Mouse (Mus musculus): Measurements from ENCODE around the gene A830005F24Rik. TPM values are rescaled to one million over a fixed set of nuclear protein-coding genes. Genes with fewer than 3 reads are reported as not detected.
A peak's percentile ranks its signal among the peaks of the same experiment; 100 is the strongest.

A830005F24Rik gene
- total and polyA plus RNA-seq, 3 experiments = 0.70 to 0.73 TPM; not detected in 1

- DNase-seq (ENCODE audit: low read depth, low spot score) = no peak
- peak overlapping the region; percentile 95 for H3K9ac ChIP-seq (ENCODE audit: control insufficient read depth, low read depth, low read length, poor library complexity, severe bottlenecking)
- H3K4me3 ChIP-seq (ENCODE audit: control insufficient read depth in 1 of 2, insufficient read depth in 1 of 2, low read depth in 2 of 2, low read length in 2 of 2) = peak overlapping the region; percentile 27 to 86; a peak in 3 of 4 replicates
- TF ChIP-seq TCF12 (IDR thresholded peaks at IDR 0.05; ENCODE audit: low read depth, low read length) = no peak
- no peak for TF ChIP-seq USF2 (IDR thresholded peaks at IDR 0.05; ENCODE audit: borderline replicate concordance in 1 of 2, insufficient read depth in 1 of 2, low read depth in 1 of 2, low read length in 2 of 2)
- no peak for TF ChIP-seq EP300 (IDR thresholded peaks at IDR 0.05; ENCODE audit: low read depth in 1 of 2, low read length in 2 of 2)
- no peak for TF ChIP-seq SMC3 (IDR thresholded peaks at IDR 0.05; ENCODE audit: low read depth, low read length)
- no peak for TF ChIP-seq MXI1 (IDR thresholded peaks at IDR 0.05; ENCODE audit: low read depth, low read length)
- no peak for TF ChIP-seq BHLHE40 (IDR thresholded peaks at IDR 0.05; ENCODE audit: borderline replicate concordance, low read depth, low read length)
- TF ChIP-seq NRF1 (IDR thresholded peaks at IDR 0.05; ENCODE audit: insufficient read depth, low read depth, low read length, poor library complexity, severe bottlenecking) = no peak
- TF ChIP-seq JUND (IDR thresholded peaks at IDR 0.05; ENCODE audit: low read depth, low read length) = no peak
- TF ChIP-seq MAZ (IDR thresholded peaks at IDR 0.05; ENCODE audit: low read depth, low read length) = no peak
- TF ChIP-seq HCFC1 (IDR thresholded peaks at IDR 0.05; ENCODE audit: low read depth, low read length) = no peak
- no peak for TF ChIP-seq POLR2A (IDR thresholded peaks at IDR 0.05; ENCODE audit: control insufficient read depth in 1 of 2, insufficient read depth in 1 of 2, low read depth in 1 of 2, low read length in 2 of 2, poor library complexity in 1 of 2)
- no peak for TF ChIP-seq SIN3A (IDR thresholded peaks at IDR 0.05; ENCODE audit: low read length)
- TF ChIP-seq ZC3H11A (IDR thresholded peaks at IDR 0.05; ENCODE audit: low read depth, low read length) = no peak
- no peak for TF ChIP-seq ETS1 (IDR thresholded peaks at IDR 0.05; ENCODE audit: low read depth, low read length)
- no peak for TF ChIP-seq ZNF384 (IDR thresholded peaks at IDR 0.05; ENCODE audit: low read depth, low read length)
- no peak for TF ChIP-seq POLR2AphosphoS5 (IDR thresholded peaks at IDR 0.05; ENCODE audit: borderline replicate concordance, low read depth, low read length)
- TF ChIP-seq MEF2A (IDR thresholded peaks at IDR 0.05; ENCODE audit: extremely low read depth, insufficient replicate concordance, low read depth, low read length, poor library complexity, severe bottlenecking) = no peak
- TF ChIP-seq MYB (IDR thresholded peaks at IDR 0.05; ENCODE audit: low read depth, low read length) = no peak
- TF ChIP-seq CHD1 (IDR thresholded peaks at IDR 0.05; ENCODE audit: low read depth, low read length) = no peak; the same call in 1 of the 2 replicates
- peaks cover under 1 to 58% of the 10 kb centered on the region in 2 experiments; a peak in 3 of 4 replicates for H3K36me3 ChIP-seq (ENCODE audit: control insufficient read depth in 1 of 2, insufficient read depth in 2 of 2, low read length in 2 of 2)
- no peaks in the 10 kb centered on the region for H3K27me3 ChIP-seq (ENCODE audit: control insufficient read depth in 1 of 2, insufficient read depth in 2 of 2, low read length in 2 of 2)
- H3K27ac ChIP-seq (ENCODE audit: control insufficient read depth, low read depth, low read length) = no peak overlapping the region
- H3K4me1 ChIP-seq (ENCODE audit: control insufficient read depth in 1 of 2, insufficient read depth in 2 of 2, low read length in 2 of 2) = peaks cover 26 to 39% of the 10 kb centered on the region in 2 experiments
- no peaks in the 10 kb centered on the region for H3K9me3 ChIP-seq (replicated peaks; ENCODE audit: insufficient read depth, low read length)
- H3K79me2 ChIP-seq (ENCODE audit: control insufficient read depth, insufficient read depth, low read length, poor library complexity) = peaks cover 50% of the 10 kb centered on the region
These were observed 31.0 kb downstream of the A830005F24Rik start for GRCm38 (mm10) chr13:48544391-48544790.

GRCm38 (mm10) chr13:48544867-48545266 is 31.5 kb downstream of the A830005F24Rik start:
- TF ChIP-seq POLR2A (IDR thresholded peaks at IDR 0.05; ENCODE audit: control insufficient read depth in 1 of 2, insufficient read depth in 1 of 2, low read depth in 1 of 2, low read length in 2 of 2, poor library complexity in 1 of 2) = no peak
- no peak for TF ChIP-seq CHD2 (IDR thresholded peaks at IDR 0.05; ENCODE audit: low read length)
- TF ChIP-seq HCFC1 (IDR thresholded peaks at IDR 0.05; ENCODE audit: low read depth, low read length) = no peak
- no peak for TF ChIP-seq GATA1 (IDR thresholded peaks at IDR 0.05; ENCODE audit: low read depth, low read length)
- TF ChIP-seq MEF2A (IDR thresholded peaks at IDR 0.05; ENCODE audit: extremely low read depth, insufficient replicate concordance, low read depth, low read length, poor library complexity, severe bottlenecking) = no peak
- TF ChIP-seq MAFK (IDR thresholded peaks at IDR 0.05; ENCODE audit: borderline replicate concordance, low read depth, low read length) = no peak
- TF ChIP-seq POLR2AphosphoS5 (IDR thresholded peaks at IDR 0.05; ENCODE audit: borderline replicate concordance, low read depth, low read length) = no peak
- TF ChIP-seq SIN3A (IDR thresholded peaks at IDR 0.05; ENCODE audit: low read length) = no peak
- no peak for TF ChIP-seq MAZ (IDR thresholded peaks at IDR 0.05; ENCODE audit: low read depth, low read length)
- no peak for TF ChIP-seq EP300 (IDR thresholded peaks at IDR 0.05; ENCODE audit: low read depth in 1 of 2, low read length in 2 of 2)
- no peak for TF ChIP-seq UBTF (IDR thresholded peaks at IDR 0.05; ENCODE audit: borderline replicate concordance, insufficient read depth, low read depth, low read length)
- no peak for TF ChIP-seq NRF1 (IDR thresholded peaks at IDR 0.05; ENCODE audit: insufficient read depth, low read depth, low read length, poor library complexity, severe bottlenecking)
- no peak for TF ChIP-seq ZMIZ1 (IDR thresholded peaks at IDR 0.05; ENCODE audit: low read depth, low read length)
- no peak for TF ChIP-seq MYC (IDR thresholded peaks at IDR 0.05; ENCODE audit: low read depth, low read length)
- TF ChIP-seq CHD1 (IDR thresholded peaks at IDR 0.05; ENCODE audit: low read depth, low read length) = no peak
- TF ChIP-seq MYB (IDR thresholded peaks at IDR 0.05; ENCODE audit: low read depth, low read length) = no peak
- no peak for TF ChIP-seq RCOR1 (IDR thresholded peaks at IDR 0.05; ENCODE audit: low read depth, low read length)
- no peak for TF ChIP-seq TCF12 (IDR thresholded peaks at IDR 0.05; ENCODE audit: low read depth, low read length)
- H3K36me3 ChIP-seq (ENCODE audit: control insufficient read depth in 1 of 2, insufficient read depth in 2 of 2, low read length in 2 of 2) = peaks cover 0 to 54% of the 10 kb centered on the region in 2 experiments; a peak in 3 of 4 replicates
- H3K9ac ChIP-seq (ENCODE audit: control insufficient read depth, low read depth, low read length, poor library complexity, severe bottlenecking) = peak overlapping the region; percentile 95
- peak overlapping the region; percentile 86 to 91 for H3K4me3 ChIP-seq (ENCODE audit: control insufficient read depth in 1 of 2, insufficient read depth in 1 of 2, low read depth in 2 of 2, low read length in 2 of 2)
- DNase-seq (ENCODE audit: low read depth, low spot score) = no peak
- no peaks in the 10 kb centered on the region for H3K27me3 ChIP-seq (ENCODE audit: control insufficient read depth in 1 of 2, insufficient read depth in 2 of 2, low read length in 2 of 2)
- H3K4me1 ChIP-seq (ENCODE audit: control insufficient read depth in 1 of 2, insufficient read depth in 2 of 2, low read length in 2 of 2) = peaks cover 26 to 44% of the 10 kb centered on the region in 2 experiments
- H3K79me2 ChIP-seq (ENCODE audit: control insufficient read depth, insufficient read depth, low read length, poor library complexity) = peaks cover 46% of the 10 kb centered on the region
- no peak overlapping the region for H3K27ac ChIP-seq (ENCODE audit: control insufficient read depth, low read depth, low read length)
- H3K9me3 ChIP-seq (replicated peaks; ENCODE audit: insufficient read depth, low read length) = no peaks in the 10 kb centered on the region

All from MEL (cell line).